Mouse (Mus musculus) lung, postnatal 36 days (tissue): ENCODE data around the gene Prim2.

Experiments used
- DNase-seq: peaks from one replicate; pipeline ENCODE4 v3.0.0; 2022; ENCODE audit warnings: mixed read lengths

Prim2 gene

GRCm38 (mm10) chr1:33536272-33537004 lies 133.2 kb downstream of the Prim2 start:
- DNase-seq = no peak

GRCm38 (mm10) chr1:33535140-33535686 lies 134.4 kb downstream of the Prim2 start:
- DNase-seq = no peak

GRCm38 (mm10) chr1:33531860-33532259 lies 137.7 kb downstream of the Prim2 start:
- peak; percentile 49 for DNase-seq

GRCm38 (mm10) chr1:33531097-33531856 lies 138.3 kb downstream of the Prim2 start:
- DNase-seq = no peak

GRCm38 (mm10) chr1:33530491-33530890 lies 139.1 kb downstream of the Prim2 start:
- no peak for DNase-seq

GRCm38 (mm10) chr1:33529543-33530232 lies 139.9 kb downstream of the Prim2 start:
- no peak for DNase-seq

GRCm38 (mm10) chr1:33527352-33527863 lies 142.2 kb downstream of the Prim2 start:
- DNase-seq = no peak

GRCm38 (mm10) chr1:33523223-33523622 lies 146.4 kb downstream of the Prim2 start:
- DNase-seq = no peak

GRCm38 (mm10) chr1:33515124-33515523 lies 154.5 kb downstream of the Prim2 start:
- DNase-seq = no peak

- no peak for DNase-seq
Measured at GRCm38 (mm10) chr1:33511310-33511709, 158.3 kb downstream of the Prim2 start.

- DNase-seq = no peak
Measured at GRCm38 (mm10) chr1:33504371-33504770, 165.2 kb downstream of the Prim2 start.

- DNase-seq = peak; percentile 21
Measured at GRCm38 (mm10) chr1:33502890-33503289, 166.7 kb downstream of the Prim2 start.

- no peak for DNase-seq
Measured at GRCm38 (mm10) chr1:33502298-33502697, 167.3 kb downstream of the Prim2 start.

GRCm38 (mm10) chr1:33500111-33500510 lies 169.5 kb downstream of the Prim2 start:
- no peak for DNase-seq

GRCm38 (mm10) chr1:33499603-33500002 lies 170.0 kb downstream of the Prim2 start:
- DNase-seq = no peak

GRCm38 (mm10) chr1:33496128-33496527 lies 173.5 kb downstream of the Prim2 start:
- DNase-seq = no peak

- DNase-seq = no peak
Measured at GRCm38 (mm10) chr1:33495586-33495985, 174.0 kb downstream of the Prim2 start.

- DNase-seq = no peak
Measured at GRCm38 (mm10) chr1:33495203-33495553, 174.4 kb downstream of the Prim2 start.

- DNase-seq = no peak
Measured at GRCm38 (mm10) chr1:33494524-33495202, 174.9 kb downstream of the Prim2 start.

GRCm38 (mm10) chr1:33490220-33490619 lies 179.4 kb downstream of the Prim2 start:
- DNase-seq = no peak

GRCm38 (mm10) chr1:33488372-33488771 lies 181.2 kb downstream of the Prim2 start:
- DNase-seq = peak; percentile 5

- DNase-seq = no peak
Measured at GRCm38 (mm10) chr1:33483746-33484145, 185.8 kb downstream of the Prim2 start.

GRCm38 (mm10) chr1:33480382-33480781 lies 189.2 kb downstream of the Prim2 start:
- DNase-seq = no peak
